7 mouse cellular contexts compared by ENCODE assay signal in genomic region chr15:85878848-85879497, GRCm38 (mm10). TPM values are rescaled to one million over a fixed set of nuclear protein-coding genes. Genes with fewer than 3 reads are reported as not detected.
A peak's percentile ranks its signal among the peaks of the same experiment; 100 is the strongest.
DNase-seq lines count a peak whose midpoint lies in the region; ATAC-seq and TF ChIP-seq lines count a peak whose summit lies in the region.

Trmu (plus strand) TSS chr15:85879312.

- no peaks in the 10 kb centered on the region for H3K9me3 ChIP-seq in embryonic facial prominence, embryonic 12.5 days
- H3K9me3 ChIP-seq in limb, embryonic 12.5 days, result no peaks in the 10 kb centered on the region
- no peaks in the 10 kb centered on the region for H3K9me3 ChIP-seq in midbrain, embryonic 15.5 days

- TF ChIP-seq CTCF in kidney, adult 2 months (conservative IDR thresholded peaks at IDR 0.05; ENCODE audit: insufficient read depth, insufficient read length, low read depth, low read length), result peak; percentile 63
- TF ChIP-seq CTCF in spleen, adult 2 months (IDR thresholded peaks at IDR 0.05; ENCODE audit: extremely low read depth, insufficient read depth, insufficient read length, insufficient replicate concordance), result peak; percentile 56; the same call in 1 of the 2 replicates

- H3K27ac ChIP-seq in embryonic facial prominence, embryonic 12.5 days, result peak within 1 kb of the TSS; percentile 86
- H3K27ac ChIP-seq in kidney, adult 2 months (ENCODE audit: insufficient read depth, low read depth, low read length), result peak within 1 kb of the TSS; percentile 58
- peak within 1 kb of the TSS; percentile 80 for H3K27ac ChIP-seq in limb, embryonic 12.5 days
- peak within 1 kb of the TSS; percentile 90 for H3K27ac ChIP-seq in midbrain, embryonic 15.5 days
- H3K27ac ChIP-seq in spleen, adult 2 months (ENCODE audit: insufficient read depth, low read length), result peak within 1 kb of the TSS; percentile 75

- no peaks in the 10 kb centered on the region for H3K27me3 ChIP-seq in embryonic facial prominence, embryonic 12.5 days
- no peaks in the 10 kb centered on the region for H3K27me3 ChIP-seq in kidney, adult 2 months (replicated peaks; ENCODE audit: control insufficient read depth, insufficient read depth, low read length)
- no peaks in the 10 kb centered on the region for H3K27me3 ChIP-seq in limb, embryonic 12.5 days
- H3K27me3 ChIP-seq in midbrain, embryonic 15.5 days (replicated peaks), result no peaks in the 10 kb centered on the region
- H3K27me3 ChIP-seq in spleen, adult 2 months (ENCODE audit: control insufficient read depth, insufficient read depth, low read length), result no peaks in the 10 kb centered on the region

- H3K4me2 ChIP-seq in embryonic facial prominence, embryonic 12.5 days (replicated peaks), result peak within 1 kb of the TSS; percentile 69
- peak within 1 kb of the TSS; percentile 89 for H3K4me2 ChIP-seq in limb, embryonic 12.5 days
- H3K4me2 ChIP-seq in midbrain, embryonic 15.5 days, result peak within 1 kb of the TSS; percentile 85

- ATAC-seq in embryonic facial prominence, embryonic 12.5 days (ENCODE audit: insufficient number of reproducible peaks, insufficient read depth, low FRiP score, low TSS enrichment), result peak; percentile 93
- peak; percentile 91 for ATAC-seq in limb, embryonic 12.5 days (ENCODE audit: insufficient number of reproducible peaks, insufficient read depth, low FRiP score, low TSS enrichment, low read depth)
- ATAC-seq in midbrain, embryonic 15.5 days (replicated peaks), result peak; percentile 96

- DNase-seq in adrenal gland, postnatal 25 days, result peak; percentile 90
- peak; percentile 92 to 94 for DNase-seq in heart, adult 18-20 months
- peak; percentile 97 for DNase-seq in kidney, adult 2 months
- peak; percentile 78 to 79 for DNase-seq in spleen, adult 2 months (ENCODE audit: low read depth in 1 of 2, low spot score in 2 of 2)

- H3K9ac ChIP-seq in embryonic facial prominence, embryonic 12.5 days, result peak within 1 kb of the TSS; percentile 90
- peak within 1 kb of the TSS; percentile 84 for H3K9ac ChIP-seq in limb, embryonic 12.5 days (replicated peaks)
- peak within 1 kb of the TSS; percentile 78 for H3K9ac ChIP-seq in midbrain, embryonic 15.5 days

- TF ChIP-seq POLR2A in kidney, adult 2 months (IDR thresholded peaks at IDR 0.05; ENCODE audit: low read depth, low read length), result peak; percentile 23
- peak; percentile 29; the same call in 1 of the 2 replicates for TF ChIP-seq POLR2A in spleen, adult 2 months (IDR thresholded peaks at IDR 0.05; ENCODE audit: low read depth, low read length)

- peak within 1 kb of the TSS; percentile 79 for H3K4me3 ChIP-seq in embryonic facial prominence, embryonic 12.5 days
- H3K4me3 ChIP-seq in kidney, adult 2 months (ENCODE audit: insufficient read depth, low read depth, low read length), result peak within 1 kb of the TSS; percentile 83
- H3K4me3 ChIP-seq in limb, embryonic 12.5 days (replicated peaks), result peak within 1 kb of the TSS; percentile 78
- H3K4me3 ChIP-seq in midbrain, embryonic 15.5 days, result peak within 1 kb of the TSS; percentile 84
- peak within 1 kb of the TSS; percentile 85 for H3K4me3 ChIP-seq in spleen, adult 2 months (ENCODE audit: extremely low read depth, insufficient read depth, insufficient read length)

- peaks cover 49% of the 10 kb centered on the region for H3K36me3 ChIP-seq in embryonic facial prominence, embryonic 12.5 days
- H3K36me3 ChIP-seq in kidney, adult 2 months (ENCODE audit: control insufficient read depth, insufficient read depth, low read length), result no peaks in the 10 kb centered on the region
- peaks cover 57% of the 10 kb centered on the region for H3K36me3 ChIP-seq in limb, embryonic 12.5 days
- peaks cover 5% of the 10 kb centered on the region; the same call in 1 of the 2 replicates for H3K36me3 ChIP-seq in midbrain, embryonic 15.5 days (replicated peaks)
- peaks cover 6% of the 10 kb centered on the region for H3K36me3 ChIP-seq in spleen, adult 2 months (ENCODE audit: control insufficient read depth, insufficient read depth, low read length)

- WGBS in embryonic facial prominence, embryonic 12.5 days, result under 1% methylated on average over 47 of the region's 50 CpGs
- under 1% methylated on average over 49 of the region's 50 CpGs for WGBS in kidney, adult 2 months
- under 1% methylated on average over 44 of the region's 50 CpGs for WGBS in limb, embryonic 12.5 days
- WGBS in midbrain, embryonic 15.5 days, result 1% methylated on average over 49 of the region's 50 CpGs
- WGBS in spleen, adult 2 months, result 1% methylated on average over 50 of the region's 50 CpGs

- H3K4me1 ChIP-seq in embryonic facial prominence, embryonic 12.5 days, result peaks cover 10% of the 10 kb centered on the region; the same call in 1 of the 2 replicates
- H3K4me1 ChIP-seq in kidney, adult 2 months (ENCODE audit: control insufficient read depth, insufficient read depth, low read length), result peaks cover 15% of the 10 kb centered on the region; the same call in 1 of the 2 replicates
- H3K4me1 ChIP-seq in limb, embryonic 12.5 days (replicated peaks), result peaks cover 10% of the 10 kb centered on the region
- peaks cover 26% of the 10 kb centered on the region for H3K4me1 ChIP-seq in midbrain, embryonic 15.5 days
- peaks cover 6% of the 10 kb centered on the region; the same call in 1 of the 2 replicates for H3K4me1 ChIP-seq in spleen, adult 2 months (ENCODE audit: control insufficient read depth, insufficient read depth, insufficient read length)

RNA-seq across cellular contexts. Expression of gene Trmu, which starts in this region (rescaled TPM):
- 31.0 and 34.2 TPM in 2 replicates for total RNA-seq in adrenal gland, postnatal 25 days (2021)
- polyA plus RNA-seq in embryonic facial prominence, embryonic 12.5 days (2016; fragmentation: Nextera tagmentation; extraction: Ambion mirVana), result 48.5 and 51.8 TPM in 2 replicates
- 10 to 100 TPM; 15.1 to 15.2 TPM for total RNA-seq in heart, adult 18-20 months (2021)
- polyA plus RNA-seq in kidney, adult 2 months (2012; rRNA removed), result 29.2 and 31.7 TPM in 2 replicates
- polyA plus RNA-seq in limb, embryonic 12.5 days (2016; fragmentation: Nextera tagmentation; extraction: Ambion mirVana), result 46.7 and 51.7 TPM in 2 replicates
- 58.8 and 63.4 TPM in 2 replicates for polyA plus RNA-seq in midbrain, embryonic 15.5 days (2015; fragmentation: Nextera tagmentation; extraction: Ambion mirVana)
- polyA plus RNA-seq in spleen, adult 2 months (2012; rRNA removed), result 20.7 and 29.3 TPM in 2 replicates

Comparison
In these comparisons a context has a peak if more than half of its experiments do, and no peak if none do; other contexts are left out.
1. Peak in every context shown above with its lines: DNase-seq, ATAC-seq, H3K4me3 ChIP-seq and H3K27ac ChIP-seq.